Mouse (Mus musculus) yolk sac, embryonic 10.5 days (tissue): ENCODE measurements around the gene Krtap16-3.

Experiments used
- DNase-seq: peaks from one replicate; pipeline ENCODE4 v3.0.0-alpha.2; 2017; ENCODE audit warnings: low spot score

The Krtap16-3 gene

DNA sequence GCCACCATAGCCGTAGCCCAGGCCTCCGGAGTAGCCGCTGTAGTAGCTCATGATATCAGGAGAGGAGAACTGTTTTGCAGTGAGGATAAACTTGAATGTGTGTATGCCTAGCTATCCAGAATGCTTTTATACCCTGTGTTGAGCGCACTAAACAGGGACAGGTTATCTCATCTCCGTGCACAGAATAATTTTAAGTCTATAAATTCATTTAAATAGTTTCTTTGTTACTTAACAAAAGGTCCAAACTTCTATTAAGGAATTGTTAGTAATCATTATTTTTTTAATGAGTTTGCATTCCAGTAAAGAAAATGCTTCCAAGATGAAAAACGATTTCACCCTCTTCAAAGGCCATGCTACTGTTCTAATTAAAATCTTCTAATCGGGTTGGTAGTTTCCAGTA, at the start of gene Krtap16-3:
Gene Krtap16-3, minus strand, starts transcription at position 101 of the 400 bp plus-strand sequence.
- no peak for DNase-seq

DNA sequence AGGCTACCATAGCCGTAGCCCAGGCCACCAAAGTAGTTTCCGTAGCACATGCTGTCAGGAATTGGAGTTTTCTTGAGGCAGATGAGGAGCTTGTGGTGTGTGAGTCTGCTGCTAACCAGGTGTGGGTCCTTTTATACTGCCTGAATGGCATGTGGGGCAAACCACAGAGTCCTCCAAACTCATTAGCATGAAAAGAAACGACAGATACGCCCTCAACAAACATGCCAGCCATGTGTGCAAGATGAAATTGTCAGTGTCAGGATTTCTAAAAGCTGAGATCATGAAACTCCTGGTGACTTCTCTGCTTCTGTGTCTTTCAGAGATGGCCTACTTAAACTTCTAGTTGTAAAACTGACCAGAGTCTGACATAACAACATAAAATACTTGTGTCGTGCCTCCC, 48.0 kb upstream of the Krtap16-3 start, which contains the start of gene Krtap22-2:
Gene Krtap22-2, minus strand, starts transcription at position 101 of the 400 bp plus-strand sequence.
- no peak for DNase-seq

DNA sequence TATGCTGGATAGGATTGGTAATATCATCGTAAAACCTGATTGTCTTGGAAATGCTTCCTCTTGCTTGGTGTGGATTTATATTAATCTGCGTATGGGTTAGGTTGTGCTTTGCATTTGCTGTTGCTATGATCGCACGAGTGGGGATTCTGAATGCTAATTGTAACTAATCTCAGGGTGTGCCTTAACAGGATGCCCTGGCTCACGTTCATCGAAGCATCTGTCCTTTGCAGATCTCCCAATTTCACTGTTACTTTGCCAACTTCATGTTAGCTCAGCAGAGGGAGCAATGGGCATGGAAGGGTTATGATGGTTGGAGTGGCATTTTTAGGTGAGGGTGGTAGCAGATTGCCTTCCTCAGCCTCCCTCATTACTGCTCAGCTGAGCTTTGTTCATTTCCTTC, 21.6 kb downstream of the Krtap16-3 start:
- no peak for DNase-seq

DNA sequence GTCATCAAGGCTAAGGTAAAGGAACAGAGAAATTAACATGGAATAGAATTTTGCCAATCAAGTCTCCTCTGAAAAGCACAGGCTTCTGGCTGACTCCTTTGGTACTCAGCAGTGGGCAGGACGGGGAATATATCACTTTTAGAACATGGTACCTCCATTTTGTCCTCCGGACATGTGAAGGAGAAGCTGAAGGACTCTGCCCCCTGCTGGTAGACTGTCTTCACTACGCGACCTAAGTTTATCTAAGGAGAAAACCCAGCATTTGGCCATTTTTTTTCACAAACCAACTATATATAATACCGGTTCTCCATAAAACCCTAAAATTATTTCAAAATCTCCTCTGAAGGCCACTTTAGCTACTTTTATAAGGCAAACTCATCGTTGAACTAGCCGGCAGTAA, 24.4 kb downstream of the Krtap16-3 start:
- DNase-seq = no peak

DNA sequence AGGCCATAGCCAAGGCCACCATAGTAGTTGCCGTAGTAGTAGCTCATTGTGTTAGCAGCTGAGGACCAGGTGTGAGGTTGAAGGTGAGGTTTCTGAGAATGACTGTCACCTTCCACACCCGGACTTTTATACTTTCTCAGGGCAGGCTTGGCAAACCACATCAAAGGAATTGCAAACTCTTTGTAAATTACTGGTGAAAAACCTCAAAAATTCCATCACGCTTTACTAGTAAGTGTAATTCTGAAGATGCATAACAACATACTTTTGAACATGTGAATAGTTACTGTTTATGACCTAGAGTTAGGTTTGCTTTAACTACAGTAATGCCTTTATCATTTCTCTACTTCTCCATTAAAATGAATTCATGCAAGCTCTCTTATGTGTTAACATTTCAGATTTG, 30.5 kb downstream of the Krtap16-3 start, which contains the start of gene Krtap19-9b:
Gene Krtap19-9b, minus strand, starts transcription at position 101 of the 400 bp plus-strand sequence.
- DNase-seq = no peak
